Mouse (Mus musculus) heart, adult 2 months (tissue): ENCODE data around the gene Smdt1. TPM values are rescaled to one million over a fixed set of nuclear protein-coding genes. Genes with fewer than 3 reads are reported as not detected.
A peak's percentile ranks its signal among the peaks of the same experiment; 100 is the strongest.

Source experiments
- DNase-seq, 2 experiments: peaks; one replicate each; pipeline ENCODE4 v3.0.0; 2021
- H3K27ac ChIP-seq: fragments of 200-600 bp; 2 replicates; pipeline ENCODE4 v1.8.1; 2022
- H3K27me3 ChIP-seq: fragments of 200-500 bp; 2 replicates; pipeline ENCODE4 v1.6.1; 2012; ENCODE audit warnings: mild to moderate bottlenecking, low read length, inconsistent platforms, mixed read lengths; ENCODE audit not compliant: control insufficient read depth, insufficient read depth
- H3K36me3 ChIP-seq: fragments of 200-500 bp; 2 replicates; pipeline ENCODE4 v1.6.1; 2012; ENCODE audit warnings: low read length, inconsistent platforms; ENCODE audit not compliant: control insufficient read depth, insufficient read depth
- H3K4me1 ChIP-seq: fragments of 200-500 bp; 2 replicates; pipeline ENCODE4 v1.6.1; 2011; ENCODE audit warnings: low read length; ENCODE audit not compliant: control insufficient read depth, insufficient read depth
- H3K4me3 ChIP-seq: fragments of 200-600 bp; 2 replicates; pipeline ENCODE4 v1.8.1; 2022
- H3K79me2 ChIP-seq: fragments of 200-500 bp; replicated peaks from 2 replicates; pipeline ENCODE4 v1.6.1; 2012; ENCODE audit warnings: mild to moderate bottlenecking, inconsistent platforms, low read length, moderate library complexity, mixed read lengths; ENCODE audit not compliant: control insufficient read depth, insufficient read depth
- H3K9ac ChIP-seq: fragments of 200-500 bp; 2 replicates; pipeline ENCODE4 v1.6.1; 2012; ENCODE audit warnings: low read depth, mild to moderate bottlenecking, control low read depth, inconsistent platforms, low read length, mixed read lengths
- CTCF ChIP-seq: fragments of 200-600 bp; IDR thresholded peaks from 2 replicates; pipeline ENCODE4 v1.8.1; 2022; ENCODE audit warnings: antibody characterized with exemption, mild to moderate bottlenecking, moderate library complexity
- EP300 ChIP-seq: fragments of 200-500 bp; IDR thresholded peaks from 2 replicates; pipeline ENCODE4 v1.6.1; 2011; ENCODE audit warnings: low read depth, low read length, control low read depth; ENCODE audit not compliant: insufficient read depth
- POLR2A ChIP-seq: fragments of 200-500 bp; IDR thresholded peaks from 2 replicates; pipeline ENCODE4 v1.6.1; 2011; ENCODE audit warnings: mild to moderate bottlenecking, low read depth, low read length, control low read depth; ENCODE audit not compliant: insufficient read depth
- WGBS: fragments of 180-500 bp; shearing (Covaris S2); methylation state at CpG from one replicate; pipeline ENCODE4 v1.1.7; 2018; 5-methylcytosine and 5-hydroxymethylcytosine counted together
- intact Hi-C: fragments of 180-260 bp; cut with DNase I; formaldehyde crosslinking; loops from one replicate; pipeline ENCODE4 v1.15.1; 2025
- polyA plus RNA-seq: library from polyadenylated mRNA; depleted of rRNA; stranded (reverse); fragments of >200 nt; gene quantifications from 2 replicates; pipeline ENCODE4 v1.2.3, GENCODE M21; 2012
- total RNA-seq, 2 experiments: library from RNA; stranded (reverse); gene quantifications; 2 replicates each; pipeline ENCODE4 v1.2.3; 2021

Gene Smdt1
- total and polyA plus RNA-seq, 3 experiments = 183 to 248 (median 202) TPM

DNA sequence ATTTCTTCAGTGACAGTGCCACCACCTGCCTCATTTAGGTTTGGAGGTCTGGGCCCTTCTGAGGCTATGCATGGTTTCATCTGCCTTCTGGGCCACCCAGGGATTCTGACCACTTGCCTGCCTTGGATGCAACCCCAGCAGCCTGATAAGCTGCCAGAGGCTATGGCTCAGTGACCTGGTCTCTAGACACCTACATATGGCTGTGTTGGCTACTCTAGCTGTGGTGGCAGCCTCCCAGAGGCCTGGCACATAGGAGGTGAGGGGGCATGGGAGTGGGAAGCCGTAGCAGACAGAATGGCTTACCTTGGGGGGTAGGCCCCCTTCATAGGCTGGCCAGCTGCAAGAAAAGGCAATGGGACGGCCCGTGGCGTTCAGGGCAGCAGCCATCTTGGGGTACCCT, 3.6 kb upstream of the Smdt1 start:
- Histone ChIP-seq H3K4me3 (no peak overlapping the region), H3K36me3 (no peaks in the 10 kb centered on the region), H3K4me1 (peaks cover 4% of the 10 kb centered on the region; the same call in 1 of the 2 replicates), H3K27me3 (no peaks in the 10 kb centered on the region), H3K9ac (no peak overlapping the region), H3K27ac (no peak overlapping the region), H3K79me2 (no peaks in the 10 kb centered on the region)
- 96% methylated on average over 4 of the region's 4 CpGs for WGBS
- DNase-seq = no peak
- intact Hi-C loops = loop anchor here (5.0 kb wide), 1 partner anchor 68 kb away; no protein-coding TSS in a partner anchor
- TF ChIP-seq POLR2A = no peak

GRCm38 (mm10) chr15:82336629-82337028, 2.1 kb upstream of the Smdt1 start:
- no peak overlapping the region for H3K9ac ChIP-seq
- WGBS = 88% methylated on average over 12 of the region's 12 CpGs
- intact Hi-C loops = loop anchor here (5.0 kb wide), 1 partner anchor 69 kb away; no protein-coding TSS in a partner anchor

GRCm38 (mm10) chr15:82337875-82338274, 884 bp upstream of the Smdt1 start:
- Histone ChIP-seq H3K4me1 (peaks cover 7% of the 10 kb centered on the region), H3K79me2 (no peaks in the 10 kb centered on the region), H3K4me3 (peak overlapping the region; percentile 72), H3K27me3 (no peaks in the 10 kb centered on the region), H3K36me3 (no peaks in the 10 kb centered on the region), H3K27ac (peak overlapping the region; percentile 81), H3K9ac (peak overlapping the region; percentile 56; the same call in 1 of the 2 replicates)
- WGBS = 18% methylated on average over 4 of the region's 4 CpGs
- TF ChIP-seq EP300 = no peak
- no peak for TF ChIP-seq POLR2A
- TF ChIP-seq CTCF = no peak
- intact Hi-C loops = loop anchor here (5.0 kb wide), 1 partner anchor 71 kb away; no protein-coding TSS in a partner anchor
- no peak for DNase-seq

More at GRCm38 (mm10) chr15:82336629-82337028, 2.1 kb upstream of the Smdt1 start:
- H3K4me3 ChIP-seq = no peak overlapping the region
- no peaks in the 10 kb centered on the region for H3K36me3 ChIP-seq
- no peak for TF ChIP-seq EP300
- TF ChIP-seq POLR2A = no peak
- no peak for TF ChIP-seq CTCF
- no peak for DNase-seq
- no peaks in the 10 kb centered on the region for H3K79me2 ChIP-seq
- no peaks in the 10 kb centered on the region for H3K27me3 ChIP-seq
- peaks cover 6% of the 10 kb centered on the region for H3K4me1 ChIP-seq
- H3K27ac ChIP-seq = no peak overlapping the region

DNA sequence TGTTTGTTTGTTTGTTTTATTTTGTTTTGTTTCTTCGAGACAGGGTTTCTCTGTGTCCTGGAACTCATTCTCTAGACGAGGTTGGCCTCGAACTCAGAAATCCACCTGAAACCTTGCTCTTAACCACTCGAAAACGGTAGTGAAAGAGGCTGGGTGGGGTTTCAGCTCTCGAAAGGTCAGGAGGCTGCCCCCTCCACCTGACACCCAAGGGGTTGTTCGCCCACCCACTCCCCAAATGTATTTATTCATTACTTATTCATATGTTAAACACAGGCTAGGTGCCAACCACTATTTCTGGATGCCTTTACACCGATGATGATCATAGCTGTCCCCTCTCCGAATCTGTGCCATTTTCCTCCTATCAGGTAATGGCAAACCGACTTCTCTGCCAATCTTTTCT, 391 bp downstream of the Smdt1 start:
- Histone ChIP-seq H3K27ac (peak overlapping the region; percentile 81), H3K27me3 (no peaks in the 10 kb centered on the region), H3K79me2 (no peaks in the 10 kb centered on the region), H3K4me3 (peak overlapping the region; percentile 72), H3K4me1 (peaks cover 7% of the 10 kb centered on the region), H3K9ac (peak overlapping the region; percentile 69), H3K36me3 (no peaks in the 10 kb centered on the region)
- TF ChIP-seq CTCF (no peak), POLR2A (no peak), EP300 (no peak)
- WGBS = 59% methylated on average over 10 of the region's 10 CpGs
- intact Hi-C loops = loop anchor here (5.0 kb wide), 1 partner anchor 72 kb away; no protein-coding TSS in a partner anchor
- DNase-seq = no peak

DNA sequence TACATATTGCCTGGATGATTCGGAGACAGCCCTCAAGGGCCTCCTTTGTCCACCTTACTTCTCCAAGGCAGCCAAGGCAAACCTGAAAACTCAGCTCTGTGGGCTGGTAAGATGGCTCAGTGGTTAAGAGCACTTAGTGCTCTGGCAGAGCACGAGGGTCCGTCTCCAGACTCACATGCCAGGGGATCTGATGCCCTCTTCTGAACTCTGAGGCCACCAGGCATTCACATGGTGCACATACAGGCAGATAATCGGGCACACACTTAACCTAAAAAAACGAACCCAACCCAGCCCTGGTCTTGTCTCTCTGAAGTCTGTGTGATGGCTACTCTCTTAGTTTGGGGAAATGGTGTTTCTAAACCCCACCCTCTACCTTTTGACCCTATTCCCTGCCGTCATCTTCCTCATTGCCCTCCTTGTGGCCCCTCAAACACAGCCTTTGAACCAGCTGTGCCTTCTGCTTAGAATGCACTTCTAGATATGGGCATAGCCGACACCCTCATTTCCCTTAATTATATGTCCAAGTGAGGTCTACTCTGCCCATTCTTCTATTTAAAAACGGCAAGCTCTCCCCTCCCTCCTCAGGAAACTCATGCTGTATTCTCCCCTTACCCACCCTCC, 985 bp downstream of the Smdt1 start:
- no peak for DNase-seq
- WGBS = 73% methylated on average over 8 of the region's 8 CpGs
- H3K79me2 ChIP-seq = no peaks in the 10 kb centered on the region
- H3K27ac ChIP-seq = no peak overlapping the region
- no peak for TF ChIP-seq CTCF
- H3K4me3 ChIP-seq = no peak overlapping the region
- H3K4me1 ChIP-seq = peaks cover 7% of the 10 kb centered on the region
- no peak overlapping the region for H3K9ac ChIP-seq
- H3K36me3 ChIP-seq = no peaks in the 10 kb centered on the region
- intact Hi-C loops = loop anchor here (5.0 kb wide), 1 partner anchor 72 kb away; no protein-coding TSS in a partner anchor
- H3K27me3 ChIP-seq = no peaks in the 10 kb centered on the region

GRCm38 (mm10) chr15:82340414-82341035, 1.8 kb downstream of the Smdt1 start:
- no peak for DNase-seq
- Histone ChIP-seq H3K27me3 (no peaks in the 10 kb centered on the region), H3K4me1 (peaks cover 9% of the 10 kb centered on the region), H3K79me2 (no peaks in the 10 kb centered on the region), H3K9ac (peak overlapping the region; percentile 70), H3K27ac (peak overlapping the region; percentile 63), H3K36me3 (no peaks in the 10 kb centered on the region), H3K4me3 (peak overlapping the region; percentile 49)
- intact Hi-C loops = no loop called here
- TF ChIP-seq CTCF (no peak), EP300 (no peak), POLR2A (no peak)
- WGBS = 48% methylated on average over 21 of the region's 21 CpGs
